Mouse (Mus musculus) kidney, embryonic 16.5 days (tissue): Measurements from ENCODE around the gene Senp6. TPM values are rescaled to one million over a fixed set of nuclear protein-coding genes. Genes with fewer than 3 reads are reported as not detected.
A peak's percentile ranks its signal among the peaks of the same experiment; 100 is the strongest.

ENCODE experiments used
- ATAC-seq: fragments of 200-750 bp; cut with Nextera tagmentation; 2 replicates; pipeline ENCODE4 v1.8.0; 2017; ENCODE audit warnings: moderate TSS enrichment; ENCODE audit not compliant: low FRiP score, low TSS enrichment
- H3K27ac ChIP-seq: fragments of 300-500 bp; sonication (generic); 2 replicates; pipeline ENCODE4 v1.5.1; 2014; ENCODE audit warnings: low read length
- H3K27me3 ChIP-seq: fragments of 300-500 bp; sonication (generic); 2 replicates; pipeline ENCODE4 v1.6.1; 2014; ENCODE audit warnings: low read length, control low read depth, mixed read lengths; ENCODE audit not compliant: insufficient read depth
- H3K36me3 ChIP-seq: fragments of 300-500 bp; sonication (generic); 2 replicates; pipeline ENCODE4 v1.6.1; 2014; ENCODE audit warnings: low read length, control low read depth, mixed read lengths; ENCODE audit not compliant: insufficient read depth
- H3K4me1 ChIP-seq: fragments of 300-500 bp; sonication (generic); 2 replicates; pipeline ENCODE4 v1.6.1; 2014; ENCODE audit warnings: low read length, control low read depth, mixed read lengths; ENCODE audit not compliant: insufficient read depth
- H3K4me2 ChIP-seq: fragments of 300-500 bp; sonication (generic); replicated peaks from 2 replicates; pipeline ENCODE4 v1.6.1; 2014; ENCODE audit warnings: low read depth, low read length
- H3K4me3 ChIP-seq: fragments of 300-500 bp; sonication (generic); 2 replicates; pipeline ENCODE4 v1.5.1; 2014; ENCODE audit warnings: mild to moderate bottlenecking, low read length
- H3K9ac ChIP-seq: fragments of 300-500 bp; sonication (generic); replicated peaks from 2 replicates; pipeline ENCODE4 v1.6.1; 2014; ENCODE audit warnings: low read length
- H3K9me3 ChIP-seq: fragments of 300-500 bp; sonication (generic); 2 replicates; pipeline ENCODE4 v1.6.1; 2016; ENCODE audit warnings: low read length, control low read depth
- WGBS: fragments of 180-500 bp; shearing (Covaris S2); extraction: QIAGEN DNeasy Blood & Tissue Kit; methylation state at CpG from one replicate; pipeline ENCODE4 v1.1.7; 2014; 5-methylcytosine and 5-hydroxymethylcytosine counted together
- polyA plus RNA-seq: library from polyadenylated mRNA; unstranded; fragments of >200 nt; fragmentation: Nextera tagmentation; extraction: Ambion mirVana; gene quantifications from 2 replicates; pipeline ENCODE4 v1.2.1, GENCODE M21; 2015

Gene Senp6
- polyA plus RNA-seq, 1 experiment from 2014 or later: 44.6 TPM

DNA sequence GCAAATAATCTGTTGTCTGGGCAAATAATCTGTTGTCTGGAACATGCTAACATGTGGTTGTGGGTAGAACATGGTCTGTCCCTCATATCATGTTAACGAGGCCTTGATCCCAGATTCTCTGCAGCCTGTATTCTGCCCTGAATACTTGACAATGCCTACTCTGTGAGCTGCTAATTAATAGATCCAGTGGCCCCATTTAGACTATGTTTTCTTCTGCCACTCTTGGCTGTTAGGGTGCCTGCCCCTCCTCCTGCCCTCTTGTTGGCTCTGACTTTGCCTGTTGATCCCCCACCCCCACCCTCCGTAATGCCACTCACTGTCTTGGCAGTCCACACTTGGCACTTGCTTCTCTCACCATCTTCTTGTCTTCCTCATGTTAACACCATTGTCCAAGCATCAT lies 112.0 kb downstream of the Senp6 start:
- Histone ChIP-seq H3K36me3 (peaks cover 7% of the 10 kb centered on the region; the same call in 1 of the 2 replicates), H3K9me3 (no peaks in the 10 kb centered on the region), H3K27me3 (no peaks in the 10 kb centered on the region), H3K4me1 (peaks cover 9% of the 10 kb centered on the region), H3K4me3 (no peak overlapping the region), H3K27ac (no peak overlapping the region), H3K9ac (no peak overlapping the region), H3K4me2 (no peak overlapping the region)
- WGBS: 95% methylated on average over 2 of the region's 2 CpGs
- no peak for ATAC-seq

GRCm38 (mm10) chr9:80179688-80180087 lies 113.0 kb downstream of the Senp6 start:
- H3K27ac ChIP-seq: no peak overlapping the region
- peaks cover 4% of the 10 kb centered on the region; the same call in 1 of the 2 replicates for H3K36me3 ChIP-seq
- 93% methylated on average over 4 of the region's 4 CpGs for WGBS
- no peaks in the 10 kb centered on the region for H3K27me3 ChIP-seq
- no peak for ATAC-seq
- H3K9ac ChIP-seq: no peak overlapping the region
- no peaks in the 10 kb centered on the region for H3K9me3 ChIP-seq
- H3K4me3 ChIP-seq: no peak overlapping the region
- H3K4me2 ChIP-seq: no peak overlapping the region
- H3K4me1 ChIP-seq: peaks cover 7% of the 10 kb centered on the region; the same call in 1 of the 2 replicates

DNA sequence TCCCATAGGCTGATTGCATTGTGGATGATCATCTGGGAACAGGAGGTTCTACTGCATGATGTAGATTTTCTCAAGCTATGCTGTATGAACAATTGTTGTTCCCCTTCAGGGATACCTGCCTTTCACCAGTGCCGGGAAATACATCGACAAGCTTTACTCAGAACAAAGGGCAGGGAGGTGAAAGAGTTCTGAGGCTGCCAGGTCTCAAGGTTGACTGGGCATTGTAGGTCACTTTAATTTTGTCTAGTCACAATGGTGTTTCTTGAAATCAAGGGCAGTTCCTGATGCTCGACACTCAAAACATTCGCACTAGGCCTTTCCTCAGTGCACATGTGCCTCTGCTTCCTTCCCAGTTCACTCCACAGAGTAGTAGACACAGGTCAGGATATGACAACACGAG lies 114.1 kb downstream of the Senp6 start:
- Histone ChIP-seq H3K36me3 (0 out of 2 replicates have a peak, but pooled peaks cover 3% of the 10 kb centered on the region), H3K9me3 (no peaks in the 10 kb centered on the region), H3K4me2 (no peak overlapping the region), H3K27ac (no peak overlapping the region), H3K4me1 (peaks cover 7% of the 10 kb centered on the region; the same call in 1 of the 2 replicates), H3K9ac (no peak overlapping the region), H3K27me3 (no peaks in the 10 kb centered on the region), H3K4me3 (no peak overlapping the region)
- WGBS: 74% methylated on average over 5 of the region's 5 CpGs
- no peak for ATAC-seq

GRCm38 (mm10) chr9:80181692-80182091 lies 115.0 kb downstream of the Senp6 start:
- Histone ChIP-seq H3K27me3 (no peaks in the 10 kb centered on the region), H3K4me2 (no peak overlapping the region), H3K9ac (no peak overlapping the region), H3K36me3 (0 out of 2 replicates have a peak, but pooled peaks cover 3% of the 10 kb centered on the region), H3K4me1 (peaks cover 7% of the 10 kb centered on the region; the same call in 1 of the 2 replicates), H3K9me3 (no peaks in the 10 kb centered on the region), H3K27ac (no peak overlapping the region), H3K4me3 (no peak overlapping the region)
- WGBS: 86% methylated on average over 1 of the region's 1 CpGs
- no peak for ATAC-seq

DNA sequence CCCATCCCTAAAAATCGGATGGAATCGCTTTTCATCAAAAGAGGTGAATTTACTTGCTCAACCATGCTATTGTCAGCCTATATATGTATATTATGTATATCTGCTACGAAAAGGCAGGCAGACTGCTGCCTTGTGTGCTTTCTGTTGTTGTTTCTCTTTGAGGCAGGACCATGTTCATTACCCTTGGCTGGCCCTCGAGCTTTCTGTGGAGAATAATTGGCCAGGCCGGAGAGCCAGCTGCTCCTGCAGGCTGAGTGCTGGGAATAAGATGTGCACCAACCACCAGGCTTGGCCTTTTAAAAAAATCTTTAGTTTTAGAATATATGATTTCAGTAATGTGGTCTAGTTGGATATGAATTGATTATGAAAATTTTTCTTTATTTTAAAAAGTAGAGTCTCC lies 117.4 kb downstream of the Senp6 start:
- Histone ChIP-seq H3K4me1 (peaks cover 4% of the 10 kb centered on the region; the same call in 1 of the 2 replicates), H3K27me3 (no peaks in the 10 kb centered on the region), H3K9me3 (no peaks in the 10 kb centered on the region), H3K36me3 (0 out of 2 replicates have a peak, but pooled peaks cover 3% of the 10 kb centered on the region), H3K9ac (no peak overlapping the region), H3K27ac (no peak overlapping the region), H3K4me2 (no peak overlapping the region), H3K4me3 (no peak overlapping the region)
- 80% methylated on average over 5 of the region's 5 CpGs for WGBS
- no peak for ATAC-seq

- Histone ChIP-seq H3K9me3 (no peaks in the 10 kb centered on the region), H3K9ac (no peak overlapping the region), H3K4me2 (no peak overlapping the region), H3K27ac (no peak overlapping the region), H3K36me3 (0 out of 2 replicates have a peak, but pooled peaks cover 3% of the 10 kb centered on the region), H3K27me3 (no peaks in the 10 kb centered on the region), H3K4me1 (peaks cover 4% of the 10 kb centered on the region; the same call in 1 of the 2 replicates), H3K4me3 (no peak overlapping the region)
- WGBS: 70% methylated on average over 3 of the region's 3 CpGs
- no peak for ATAC-seq
Observed at GRCm38 (mm10) chr9:80185737-80186136, 119.0 kb downstream of the Senp6 start.

- no peak overlapping the region for H3K27ac ChIP-seq
- no peaks in the 10 kb centered on the region for H3K27me3 ChIP-seq
- H3K4me1 ChIP-seq: peaks cover 4% of the 10 kb centered on the region; the same call in 1 of the 2 replicates
- no peak for ATAC-seq
- no peak overlapping the region for H3K4me2 ChIP-seq
- H3K9ac ChIP-seq: no peak overlapping the region
- no peaks in the 10 kb centered on the region for H3K36me3 ChIP-seq
- WGBS: 96% methylated on average over 8 of the region's 8 CpGs
- H3K4me3 ChIP-seq: no peak overlapping the region
- no peaks in the 10 kb centered on the region for H3K9me3 ChIP-seq
Observed at GRCm38 (mm10) chr9:80186693-80187092, 120.0 kb downstream of the Senp6 start.

DNA sequence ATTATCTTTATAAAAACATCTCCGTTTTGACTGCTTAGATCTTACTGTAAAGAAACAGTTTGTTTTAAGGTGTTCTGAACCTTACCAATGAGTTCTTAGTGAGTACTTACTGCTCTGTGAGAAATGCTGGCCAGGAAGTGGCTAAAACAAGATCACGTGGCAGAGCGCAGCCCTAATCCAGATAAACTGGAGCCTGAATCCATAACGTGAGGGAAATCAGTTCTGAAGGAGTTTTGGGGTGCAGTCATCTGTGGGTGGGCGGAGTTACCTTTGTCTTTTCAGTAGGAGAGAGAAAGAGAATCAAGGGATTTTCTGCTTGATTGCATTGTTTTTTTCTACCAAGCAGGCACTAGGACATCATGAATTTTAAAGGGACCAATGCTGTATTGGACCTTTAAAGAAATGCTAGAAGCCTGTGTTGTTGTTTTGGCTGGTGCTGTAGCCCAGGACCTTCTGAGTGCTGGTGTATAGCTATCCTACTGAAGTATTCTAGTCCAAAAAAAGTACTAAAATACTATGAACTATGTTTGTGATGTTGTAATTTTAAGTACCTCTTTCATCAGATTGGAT lies 121.7 kb downstream of the Senp6 start:
- WGBS: 55% methylated on average over 5 of the region's 5 CpGs
- Histone ChIP-seq H3K9me3 (no peaks in the 10 kb centered on the region), H3K36me3 (no peaks in the 10 kb centered on the region), H3K4me3 (no peak overlapping the region), H3K4me1 (peaks cover 7% of the 10 kb centered on the region; the same call in 1 of the 2 replicates), H3K27ac (no peak overlapping the region; the same call in 1 of the 2 replicates), H3K9ac (no peak overlapping the region), H3K4me2 (no peak overlapping the region), H3K27me3 (no peaks in the 10 kb centered on the region)
- no peak for ATAC-seq

DNA sequence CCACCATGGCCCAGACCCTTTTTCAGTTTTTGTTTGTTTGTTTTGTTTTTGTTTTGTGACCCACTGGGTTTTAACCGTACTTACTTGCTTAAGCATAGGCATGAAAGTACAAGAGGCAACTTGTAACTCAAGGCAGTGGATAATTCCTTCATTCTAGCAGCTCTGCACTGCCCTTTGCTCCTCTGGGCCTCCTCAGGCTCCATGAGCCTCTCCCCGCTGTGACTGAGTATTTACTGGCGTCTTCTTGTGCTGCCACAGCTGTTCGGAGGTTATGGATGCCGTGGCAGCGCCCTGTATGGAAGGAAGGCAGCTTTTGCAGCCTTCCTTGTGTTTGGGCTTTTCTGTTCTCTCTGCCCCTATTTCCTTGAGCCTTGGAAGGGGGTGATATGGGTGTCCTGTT lies 124.5 kb downstream of the Senp6 start:
- H3K9me3 ChIP-seq: no peaks in the 10 kb centered on the region
- WGBS: 73% methylated on average over 6 of the region's 6 CpGs
- no peak overlapping the region for H3K4me3 ChIP-seq
- H3K27me3 ChIP-seq: no peaks in the 10 kb centered on the region
- ATAC-seq: no peak
- H3K4me2 ChIP-seq: no peak overlapping the region
- no peak overlapping the region for H3K9ac ChIP-seq
- no peak overlapping the region for H3K27ac ChIP-seq
- no peaks in the 10 kb centered on the region for H3K36me3 ChIP-seq
- peaks cover 10% of the 10 kb centered on the region; the same call in 1 of the 2 replicates for H3K4me1 ChIP-seq

DNA sequence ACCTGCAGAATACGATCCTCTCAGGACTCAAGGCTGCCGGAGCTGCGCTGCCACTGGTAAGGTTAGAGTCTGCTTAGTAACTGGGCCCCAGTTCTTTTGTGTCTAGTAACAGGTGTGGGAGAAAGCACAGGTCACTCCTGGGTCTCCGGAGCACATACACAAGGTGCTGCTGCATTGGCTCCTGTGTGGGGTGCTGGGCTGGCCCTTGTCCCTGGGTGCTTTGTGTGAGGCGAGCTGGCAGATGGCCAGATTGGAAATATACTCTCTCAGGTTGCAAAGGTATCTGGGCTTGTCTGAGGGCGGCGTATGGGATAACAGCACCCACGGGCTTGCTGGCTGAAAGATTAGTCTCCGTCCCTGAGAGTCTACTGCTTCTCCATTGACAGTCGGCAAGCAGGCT lies 125.6 kb downstream of the Senp6 start:
- 71% methylated on average over 10 of the region's 10 CpGs for WGBS
- Histone ChIP-seq H3K9ac (no peak overlapping the region), H3K36me3 (no peaks in the 10 kb centered on the region), H3K4me2 (no peak overlapping the region), H3K4me1 (peaks cover 16% of the 10 kb centered on the region), H3K9me3 (no peaks in the 10 kb centered on the region), H3K27me3 (no peaks in the 10 kb centered on the region), H3K27ac (no peak overlapping the region), H3K4me3 (no peak overlapping the region)
- ATAC-seq: peak; percentile 50
